Mouse (Mus musculus): ENCODE measurements around the gene Fhod1.

- TF ChIP-seq CTCF (IDR thresholded peaks at IDR 0.05; ENCODE audit: borderline replicate concordance, control insufficient read depth, extremely low read depth, insufficient read depth, low read length, poor library complexity) (no peak), POLR2A (IDR thresholded peaks at IDR 0.05; ENCODE audit: control insufficient read depth, extremely low read depth, insufficient read depth, low read length, poor library complexity) (no peak)
Observed at GRCm38 (mm10) chr8:105295256-105295655, 52.5 kb downstream of the Fhod1 start.

Measured in thymus, adult 2 months (tissue).